Comparison of ENCODE assay signal across 8 mouse cellular contexts in the genomic region with DNA sequence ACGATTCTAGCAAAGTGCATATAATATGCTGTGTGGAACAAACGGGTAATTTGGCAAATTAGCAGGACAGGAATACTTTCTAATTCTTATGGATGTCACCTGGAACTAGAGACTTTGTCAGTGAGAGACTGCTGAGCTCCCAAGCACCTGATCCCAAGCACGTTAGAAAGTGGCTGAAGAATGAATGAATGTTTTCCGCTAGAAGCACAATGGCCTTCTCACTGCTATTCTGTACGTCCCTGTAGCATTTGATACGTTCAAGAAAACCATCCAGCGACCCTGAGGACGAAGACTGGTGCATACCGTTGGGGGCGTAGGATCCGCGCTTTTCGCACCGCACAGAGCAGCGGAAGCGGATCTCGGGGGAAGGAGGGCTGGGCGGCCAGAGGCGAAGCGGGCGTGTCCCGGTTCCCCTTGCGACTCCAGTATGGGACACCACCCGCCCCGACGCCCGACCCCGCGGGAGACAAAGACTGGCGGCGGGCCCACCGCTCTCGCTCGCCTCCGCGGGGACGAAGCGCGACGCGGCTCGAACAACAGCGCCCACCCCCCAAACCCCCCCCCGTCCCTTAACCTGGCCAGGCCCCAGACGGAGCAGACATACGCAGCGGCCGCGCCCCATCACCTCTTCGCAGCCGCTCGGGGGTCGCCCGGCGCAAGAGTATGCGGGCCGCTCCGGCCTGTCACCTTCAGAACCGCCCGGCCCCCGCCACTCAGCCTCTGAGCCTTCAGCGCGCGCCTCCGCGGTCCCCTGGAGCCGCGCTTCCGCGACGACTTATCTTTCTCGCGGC. TPM values are rescaled to one million over a fixed set of nuclear protein-coding genes. Genes with fewer than 3 reads are reported as not detected.
DNase-seq lines count a peak whose midpoint lies in the region; ATAC-seq lines count a peak whose summit lies in the region.

No protein-coding gene starts in this region.

- H3K27me3 ChIP-seq in forebrain, embryonic 15.5 days, result no peaks in the 10 kb centered on the region
- H3K27me3 ChIP-seq in hindbrain, embryonic 13.5 days, result no peaks in the 10 kb centered on the region
- H3K27me3 ChIP-seq in limb, embryonic 12.5 days, result no peaks in the 10 kb centered on the region
- no peaks in the 10 kb centered on the region for H3K27me3 ChIP-seq in midbrain, embryonic 11.5 days (ENCODE audit: control insufficient read depth, insufficient read depth, low read length)

- no peaks in the 10 kb centered on the region for H3K9me3 ChIP-seq in forebrain, embryonic 15.5 days
- H3K9me3 ChIP-seq in hindbrain, embryonic 13.5 days, result no peaks in the 10 kb centered on the region
- H3K9me3 ChIP-seq in limb, embryonic 12.5 days, result no peaks in the 10 kb centered on the region
- no peaks in the 10 kb centered on the region for H3K9me3 ChIP-seq in midbrain, embryonic 11.5 days (ENCODE audit: control insufficient read depth, low read length)

- no peaks in the 10 kb centered on the region for H3K36me3 ChIP-seq in forebrain, embryonic 15.5 days
- 0 out of 2 replicates have a peak, but pooled peaks cover 6% of the 10 kb centered on the region for H3K36me3 ChIP-seq in hindbrain, embryonic 13.5 days
- H3K36me3 ChIP-seq in limb, embryonic 12.5 days, result 0 out of 2 replicates have a peak, but pooled peaks cover 8% of the 10 kb centered on the region
- H3K36me3 ChIP-seq in midbrain, embryonic 11.5 days (ENCODE audit: control insufficient read depth, insufficient read depth, low read length), result 0 out of 2 replicates have a peak, but pooled peaks cover 3% of the 10 kb centered on the region

- peak; percentile 62 for DNase-seq in CD4-positive, CD25-positive, alpha-beta regulatory T cell, adult 2 months (ENCODE audit: low read depth, low spot score)
- DNase-seq in cerebellum, adult 11-12 months, result peak; percentile 55
- peak; percentile 94 for DNase-seq in midbrain, embryonic 11.5 days (ENCODE audit: low spot score, missing footprints)
- DNase-seq in spleen, postnatal 14 days (ENCODE audit: low spot score in 2 of 2), result peak; percentile 36 to 49

- peak overlapping the region; percentile 79 for H3K27ac ChIP-seq in forebrain, embryonic 15.5 days (replicated peaks)
- H3K27ac ChIP-seq in hindbrain, embryonic 13.5 days, result peak overlapping the region; percentile 92
- peak overlapping the region; percentile 96 for H3K27ac ChIP-seq in limb, embryonic 12.5 days
- H3K27ac ChIP-seq in midbrain, embryonic 11.5 days (ENCODE audit: low read depth, low read length), result peak overlapping the region; percentile 32; the same call in 1 of the 2 replicates

- H3K4me2 ChIP-seq in forebrain, embryonic 15.5 days (replicated peaks), result peak overlapping the region; percentile 74
- peak overlapping the region; percentile 69 for H3K4me2 ChIP-seq in hindbrain, embryonic 13.5 days
- peak overlapping the region; percentile 80 for H3K4me2 ChIP-seq in limb, embryonic 12.5 days
- peak overlapping the region; percentile 64 for H3K4me2 ChIP-seq in midbrain, embryonic 11.5 days

- H3K9ac ChIP-seq in forebrain, embryonic 15.5 days (replicated peaks), result peak overlapping the region; percentile 82
- peak overlapping the region; percentile 91 for H3K9ac ChIP-seq in hindbrain, embryonic 13.5 days
- peak overlapping the region; percentile 92 for H3K9ac ChIP-seq in limb, embryonic 12.5 days (replicated peaks)
- peak overlapping the region; percentile 87 for H3K9ac ChIP-seq in midbrain, embryonic 11.5 days (ENCODE audit: low read length)

- ATAC-seq in CD4-positive, CD25-positive, alpha-beta regulatory T cell, adult 4 months, result no peak
- peak; percentile 74 for ATAC-seq in forebrain, embryonic 15.5 days (replicated peaks)
- ATAC-seq in hindbrain, embryonic 13.5 days (ENCODE audit: low FRiP score), result peak; percentile 79
- ATAC-seq in limb, embryonic 12.5 days (ENCODE audit: insufficient number of reproducible peaks, insufficient read depth, low FRiP score, low TSS enrichment, low read depth), result peak; percentile 48
- ATAC-seq in midbrain, embryonic 11.5 days (ENCODE audit: low FRiP score), result peak; percentile 80

- under 1% methylated on average over 73 of the region's 73 CpGs for WGBS in forebrain, embryonic 15.5 days
- WGBS in hindbrain, embryonic 13.5 days, result 1% methylated on average over 59 of the region's 73 CpGs
- WGBS in limb, embryonic 12.5 days, result 1% methylated on average over 73 of the region's 73 CpGs
- WGBS in midbrain, embryonic 11.5 days, result under 1% methylated on average over 66 of the region's 73 CpGs

- peak overlapping the region; percentile 84 for H3K4me3 ChIP-seq in forebrain, embryonic 15.5 days
- peak overlapping the region; percentile 87 for H3K4me3 ChIP-seq in hindbrain, embryonic 13.5 days
- H3K4me3 ChIP-seq in limb, embryonic 12.5 days (replicated peaks), result peak overlapping the region; percentile 89
- H3K4me3 ChIP-seq in midbrain, embryonic 11.5 days (ENCODE audit: low read depth, low read length), result peak overlapping the region; percentile 94

- H3K4me1 ChIP-seq in forebrain, embryonic 15.5 days, result peaks cover 53% of the 10 kb centered on the region
- peaks cover 52% of the 10 kb centered on the region for H3K4me1 ChIP-seq in hindbrain, embryonic 13.5 days (replicated peaks)
- peaks cover 45% of the 10 kb centered on the region for H3K4me1 ChIP-seq in limb, embryonic 12.5 days (replicated peaks)
- H3K4me1 ChIP-seq in midbrain, embryonic 11.5 days (ENCODE audit: control insufficient read depth, insufficient read depth, low read length), result peaks cover 11% of the 10 kb centered on the region

RNA-seq across cellular contexts. Expression of a gene that starts 0.5 kb away (rescaled TPM):
- polyA plus RNA-seq in CD4-positive, CD25-positive, alpha-beta regulatory T cell, adult 4 months (2017; shearing (Covaris generic)), result 10 to 100 TPM; 55.3 to 76.0 TPM
- 62.3 and 63.1 TPM in 2 replicates for polyA plus RNA-seq in forebrain, embryonic 15.5 days (2015; fragmentation: Nextera tagmentation; extraction: Ambion mirVana)
- 62.0 and 65.0 TPM in 2 replicates for polyA plus RNA-seq in hindbrain, embryonic 13.5 days (2015; fragmentation: Nextera tagmentation; extraction: Ambion mirVana)
- 71.8 and 74.6 TPM in 2 replicates for polyA plus RNA-seq in limb, embryonic 12.5 days (2016; fragmentation: Nextera tagmentation; extraction: Ambion mirVana)
- 67.6 and 71.3 TPM in 2 replicates for polyA plus RNA-seq in midbrain, embryonic 11.5 days (2014; fragmentation: Nextera tagmentation; extraction: Ambion mirVana)

RNA-seq across cellular contexts. Expression of a gene that starts 22.9 kb away (rescaled TPM):
- polyA plus RNA-seq in CD4-positive, CD25-positive, alpha-beta regulatory T cell, adult 4 months (2017; shearing (Covaris generic)), result under 1 TPM; 0.86 to 0.94 TPM
- polyA plus RNA-seq in forebrain, embryonic 15.5 days (2015; fragmentation: Nextera tagmentation; extraction: Ambion mirVana), result 0.92 TPM in 2 replicates
- polyA plus RNA-seq in hindbrain, embryonic 13.5 days (2015; fragmentation: Nextera tagmentation; extraction: Ambion mirVana), result 1.1 and 1.3 TPM in 2 replicates
- polyA plus RNA-seq in limb, embryonic 12.5 days (2016; fragmentation: Nextera tagmentation; extraction: Ambion mirVana), result 0.78 and 1.6 TPM in 2 replicates
- polyA plus RNA-seq in midbrain, embryonic 11.5 days (2014; fragmentation: Nextera tagmentation; extraction: Ambion mirVana), result 0.71 and 0.76 TPM in 2 replicates

RNA-seq across cellular contexts. Expression of a gene that starts 22.9 kb away (rescaled TPM):
- polyA plus RNA-seq in CD4-positive, CD25-positive, alpha-beta regulatory T cell, adult 4 months (2017; shearing (Covaris generic)), result 10 to 100 TPM in 1 of 2 experiments, 1 to 10 TPM in 1; 8.3 to 13.4 TPM
- polyA plus RNA-seq in forebrain, embryonic 15.5 days (2015; fragmentation: Nextera tagmentation; extraction: Ambion mirVana), result 22.2 and 23.1 TPM in 2 replicates
- polyA plus RNA-seq in hindbrain, embryonic 13.5 days (2015; fragmentation: Nextera tagmentation; extraction: Ambion mirVana), result 18.0 and 18.9 TPM in 2 replicates
- polyA plus RNA-seq in limb, embryonic 12.5 days (2016; fragmentation: Nextera tagmentation; extraction: Ambion mirVana), result 16.6 and 17.1 TPM in 2 replicates
- polyA plus RNA-seq in midbrain, embryonic 11.5 days (2014; fragmentation: Nextera tagmentation; extraction: Ambion mirVana), result 11.6 and 13.5 TPM in 2 replicates

RNA-seq across cellular contexts. Expression of a gene that starts 54.3 kb away (rescaled TPM):
- 100 to 1,000 TPM in 1 of 2 experiments, 10 to 100 TPM in 1; 42.3 to 112 TPM for polyA plus RNA-seq in CD4-positive, CD25-positive, alpha-beta regulatory T cell, adult 4 months (2017; shearing (Covaris generic))
- polyA plus RNA-seq in forebrain, embryonic 15.5 days (2015; fragmentation: Nextera tagmentation; extraction: Ambion mirVana), result 46.8 and 52.7 TPM in 2 replicates
- polyA plus RNA-seq in hindbrain, embryonic 13.5 days (2015; fragmentation: Nextera tagmentation; extraction: Ambion mirVana), result 51.9 and 54.2 TPM in 2 replicates
- 61.2 and 72.2 TPM in 2 replicates for polyA plus RNA-seq in limb, embryonic 12.5 days (2016; fragmentation: Nextera tagmentation; extraction: Ambion mirVana)
- 57.7 and 62.6 TPM in 2 replicates for polyA plus RNA-seq in midbrain, embryonic 11.5 days (2014; fragmentation: Nextera tagmentation; extraction: Ambion mirVana)

Comparison
In these comparisons a context has a peak if more than half of its experiments do, and no peak if none do; other contexts are left out.
1. DNase-seq: peak in every context shown above with its lines; median percentile 94 in midbrain, embryonic 11.5 days; 62 in CD4-positive, CD25-positive, alpha-beta regulatory T cell, adult 2 months; 55 in cerebellum, adult 11-12 months; 42 in spleen, postnatal 14 days.
2. H3K27ac ChIP-seq: peak in every context shown above with its lines; median percentile 96 in limb, embryonic 12.5 days; 92 in hindbrain, embryonic 13.5 days; 79 in forebrain, embryonic 15.5 days; 32 in midbrain, embryonic 11.5 days.